Mouse (Mus musculus) cerebellum, postnatal 36 days (tissue): ENCODE measurements around the gene Gm20388.

Experiments
- DNase-seq, 2 experiments: peaks; one replicate each; pipeline ENCODE4 v3.0.0; 2021 to 2022; ENCODE audit warnings: mixed read lengths in 2 of 2

Gene Gm20388

DNA sequence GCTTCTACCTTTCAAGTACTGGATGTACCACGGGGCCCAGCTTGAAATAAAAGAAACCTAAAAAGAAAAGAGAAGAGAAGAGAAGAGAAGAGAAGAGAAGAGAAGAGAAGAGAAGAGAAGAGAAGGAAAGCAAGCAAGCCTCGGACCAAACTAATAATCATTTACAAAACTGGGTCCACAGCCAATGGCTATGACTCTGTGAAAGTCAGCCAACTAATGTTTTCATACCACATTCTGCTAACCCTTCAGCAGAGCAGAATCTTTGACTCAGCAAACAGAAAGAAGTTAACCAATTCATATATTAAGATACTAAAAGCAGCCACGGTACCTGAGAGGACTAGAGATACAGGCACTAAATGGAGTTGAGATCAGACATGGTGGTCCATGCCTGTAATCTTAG lies 3381.6 kb downstream of the Gm20388 start:
- no peak for DNase-seq

DNA sequence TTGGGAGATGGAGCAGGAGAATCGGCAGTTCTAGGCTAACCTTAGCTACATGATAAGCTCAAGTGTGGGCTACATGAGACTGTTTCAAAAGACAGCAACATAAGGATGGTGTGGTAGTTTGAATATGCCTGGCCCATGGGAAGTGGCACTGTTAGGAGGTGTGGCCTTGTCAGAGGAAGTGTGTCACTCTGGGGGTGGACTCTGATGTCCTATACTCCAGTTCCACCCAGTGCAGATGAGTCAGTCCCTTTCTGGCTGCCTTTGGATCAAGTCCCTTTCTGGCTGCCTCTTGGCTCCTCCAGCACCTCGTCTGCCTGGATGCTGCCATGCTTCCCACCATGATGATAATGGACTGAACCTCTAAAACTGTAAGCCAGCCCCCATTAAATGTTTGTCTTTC lies 3382.1 kb downstream of the Gm20388 start:
- DNase-seq = no peak

DNA sequence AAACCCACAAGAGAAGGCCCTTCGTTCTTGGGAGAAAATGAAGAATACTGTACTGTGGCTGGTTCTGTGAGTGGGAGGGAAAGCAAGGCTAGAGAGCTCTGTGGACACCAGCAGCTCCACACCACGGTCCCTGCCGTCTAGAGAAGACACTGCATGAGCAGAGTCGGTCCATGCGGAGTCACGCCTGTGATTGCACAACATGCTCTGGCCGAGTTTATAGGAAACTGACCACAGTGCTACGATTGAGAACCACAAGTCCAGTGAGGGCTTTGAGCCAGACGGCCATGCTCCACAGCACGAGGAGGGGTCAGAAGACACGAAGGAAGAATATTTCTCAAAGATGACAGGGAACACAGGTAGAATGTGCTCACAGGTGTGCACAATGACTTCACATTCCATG lies 3387.7 kb downstream of the Gm20388 start:
- DNase-seq = no peak

DNA sequence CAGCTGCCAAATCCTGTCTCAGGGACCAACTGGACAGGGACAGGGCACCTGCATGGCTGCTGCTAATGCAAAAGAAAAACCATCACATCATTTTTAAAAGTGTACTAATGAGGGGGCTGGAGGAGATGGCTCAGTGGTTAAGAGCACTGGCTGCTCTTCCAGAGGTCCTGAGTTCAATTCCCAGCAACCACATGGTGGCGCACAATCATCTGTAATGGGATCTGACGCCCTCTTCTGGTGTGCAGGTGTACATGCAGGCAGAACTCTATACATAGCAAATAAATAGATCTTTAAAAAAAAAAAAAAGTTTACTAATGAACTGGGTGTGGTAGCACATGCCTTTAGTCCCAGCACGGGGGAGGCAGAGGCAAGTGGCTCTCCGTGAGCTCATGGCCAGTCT lies 3398.1 kb downstream of the Gm20388 start:
- DNase-seq = no peak

DNA sequence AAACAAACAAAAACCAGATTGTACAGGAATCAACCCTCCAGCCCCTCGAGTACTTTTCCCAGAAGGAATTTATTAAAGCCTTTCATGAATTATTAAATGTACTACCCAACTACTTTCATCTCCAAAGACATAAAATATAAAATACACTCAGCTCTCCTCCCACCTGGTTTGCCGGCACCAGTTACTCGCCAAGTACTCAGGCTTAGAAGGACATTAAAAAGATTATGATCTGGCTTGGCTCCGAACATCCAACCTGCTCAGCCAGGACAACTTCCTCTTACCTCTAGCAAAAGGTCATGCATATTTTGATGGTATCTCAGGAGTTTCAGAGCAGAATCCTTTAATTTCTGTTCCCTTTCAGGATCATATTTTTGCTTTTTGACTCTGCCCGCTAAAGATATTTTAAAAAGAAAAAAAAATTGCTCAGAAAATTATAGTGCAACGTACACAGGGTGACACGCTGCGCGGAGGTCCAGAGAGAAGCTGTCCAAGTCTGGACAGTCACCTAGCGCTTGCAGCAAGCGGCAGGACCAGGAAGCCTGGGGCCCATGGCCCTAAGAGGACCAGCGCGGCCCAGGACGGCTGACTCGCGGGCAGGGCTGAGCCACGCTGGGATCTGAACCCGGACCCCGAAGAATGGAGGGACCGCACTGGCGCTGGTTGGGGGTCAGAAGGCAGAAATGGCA lies 3407.3 kb downstream of the Gm20388 start:
- no peak for DNase-seq

DNA sequence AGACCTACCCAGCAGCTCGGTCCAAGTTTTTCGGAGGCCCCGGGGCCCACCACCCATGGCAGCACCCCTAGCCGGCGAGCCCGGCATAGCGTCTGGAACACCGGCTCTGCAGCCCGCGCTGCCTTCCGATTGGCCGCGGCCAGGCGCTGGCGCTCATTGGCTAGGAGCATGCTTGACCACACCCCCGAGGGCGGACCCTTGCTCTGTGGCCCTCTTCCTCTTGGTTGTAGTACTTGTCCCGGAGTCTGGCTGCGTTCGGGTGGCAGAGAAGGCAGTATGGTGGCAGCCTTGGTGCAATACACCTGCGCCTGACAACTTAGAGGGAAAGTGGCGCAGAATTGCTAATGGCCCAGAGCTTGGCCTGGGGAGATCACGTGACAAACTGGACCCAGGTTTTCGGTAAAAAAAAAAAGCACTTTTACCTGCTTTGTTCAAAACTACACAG lies 3407.8 kb downstream of the Gm20388 start, which contains the start of gene Fanca:
Gene Fanca, minus strand, starts transcription at position 110 of the 445 bp plus-strand sequence.
- DNase-seq = peak; percentile 91 to 94

DNA sequence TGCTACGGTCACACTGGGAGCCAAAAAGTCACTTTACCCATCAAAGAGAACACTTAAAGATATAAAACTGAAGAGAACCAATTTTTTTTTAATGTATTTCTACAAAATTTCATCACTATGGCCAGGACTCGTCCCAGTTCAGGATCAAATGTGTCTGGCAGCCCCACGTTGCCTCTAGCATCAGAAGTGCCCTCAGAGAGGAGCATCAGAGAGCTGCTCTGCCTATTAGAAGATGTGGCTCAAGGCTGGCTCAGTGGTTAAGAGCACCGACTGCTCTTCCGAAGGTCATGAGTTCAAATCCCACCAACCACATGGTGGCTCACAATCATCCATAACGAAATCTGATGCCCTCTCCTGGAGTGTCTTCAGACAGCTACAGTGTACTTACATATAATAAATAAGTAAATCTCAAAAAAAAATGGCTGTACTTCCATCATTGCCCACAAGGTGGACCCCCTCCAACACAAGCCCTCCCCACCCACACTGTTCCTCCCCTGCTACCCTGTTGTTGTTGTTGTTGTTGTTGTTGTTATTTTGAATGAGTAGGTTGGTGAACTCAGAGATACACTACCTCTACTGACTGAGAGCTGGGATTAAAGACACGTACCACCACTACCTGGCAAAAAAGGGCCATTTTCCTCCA lies 3409.0 kb downstream of the Gm20388 start:
- DNase-seq = peak; percentile 29 to 62

DNA sequence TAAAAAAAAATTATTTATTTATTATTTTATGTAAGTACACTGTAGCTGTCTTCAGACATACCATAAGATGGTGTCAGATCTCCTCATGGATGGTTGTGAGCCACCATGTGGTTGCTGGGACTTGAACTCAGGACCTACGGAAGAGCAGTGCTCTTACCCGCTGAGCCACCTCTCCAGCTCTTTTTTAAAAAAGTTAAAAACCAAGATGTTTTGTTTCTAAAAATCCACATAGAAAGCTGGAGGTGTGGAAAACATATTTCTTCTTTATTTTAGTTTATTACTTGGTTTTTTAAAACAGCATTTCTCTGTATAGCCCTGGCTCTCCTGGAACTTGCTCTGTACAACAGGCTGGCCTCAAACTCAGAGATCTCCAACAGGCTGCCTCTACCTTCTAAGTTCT lies 3417.9 kb downstream of the Gm20388 start:
- no peak for DNase-seq

DNA sequence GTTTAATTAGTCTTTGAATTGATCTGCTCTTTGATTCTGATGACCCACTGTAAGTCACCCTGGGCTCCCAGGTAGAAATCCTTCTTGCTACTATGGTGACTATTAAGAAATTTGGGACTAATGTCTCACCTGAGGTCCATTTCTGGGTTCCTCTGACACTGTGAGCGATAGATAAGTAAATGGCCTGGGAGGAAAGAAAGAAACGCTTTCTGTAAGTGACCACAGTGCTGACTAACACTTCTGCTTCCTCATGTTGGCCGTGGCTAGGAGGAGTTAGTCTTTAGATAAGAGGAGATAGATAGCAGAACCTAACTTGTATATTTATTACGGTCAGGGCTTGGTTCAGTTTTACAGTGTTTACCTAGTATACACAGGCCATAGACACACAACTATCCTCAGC lies 3418.7 kb downstream of the Gm20388 start:
- no peak for DNase-seq

DNA sequence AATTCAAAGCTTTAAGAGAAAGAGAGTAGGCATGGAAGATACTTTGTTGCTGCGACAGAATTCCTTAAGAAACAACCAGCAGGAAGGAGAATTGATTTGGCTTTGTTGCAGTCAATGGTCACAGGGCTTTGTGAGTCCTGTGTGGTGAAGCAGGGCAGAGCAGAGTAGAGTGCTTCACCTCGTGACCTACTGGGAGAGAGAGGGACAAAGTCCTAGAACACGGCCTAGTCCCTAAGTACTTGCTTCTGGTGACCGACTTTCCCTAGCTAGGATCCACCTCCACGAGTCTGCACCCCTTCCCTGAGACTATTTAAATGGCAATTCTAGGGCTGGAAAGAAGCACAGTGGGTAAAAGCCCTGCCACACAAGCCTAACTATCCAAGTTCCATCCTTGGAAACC lies 3419.3 kb downstream of the Gm20388 start:
- no peak for DNase-seq

DNA sequence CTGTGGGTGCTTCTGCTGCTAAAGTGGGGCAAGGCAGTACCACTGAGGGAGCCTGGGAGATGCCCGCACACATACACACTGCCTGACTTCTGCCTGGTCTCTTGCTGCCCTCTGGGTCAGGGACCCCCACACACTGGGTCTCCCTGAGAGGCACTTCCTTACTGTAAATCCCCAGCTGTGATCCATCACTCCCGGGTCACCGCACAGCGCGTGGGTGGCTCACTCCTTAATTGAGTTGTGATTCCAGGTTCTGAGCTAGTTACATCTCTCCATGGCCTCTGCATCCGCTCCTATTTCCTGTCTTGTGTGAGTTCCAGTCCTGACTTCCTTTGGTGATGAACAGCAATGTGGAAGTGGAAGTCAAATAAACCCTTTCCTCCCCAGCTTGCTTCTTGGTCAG lies 3420.1 kb downstream of the Gm20388 start:
- no peak for DNase-seq

DNA sequence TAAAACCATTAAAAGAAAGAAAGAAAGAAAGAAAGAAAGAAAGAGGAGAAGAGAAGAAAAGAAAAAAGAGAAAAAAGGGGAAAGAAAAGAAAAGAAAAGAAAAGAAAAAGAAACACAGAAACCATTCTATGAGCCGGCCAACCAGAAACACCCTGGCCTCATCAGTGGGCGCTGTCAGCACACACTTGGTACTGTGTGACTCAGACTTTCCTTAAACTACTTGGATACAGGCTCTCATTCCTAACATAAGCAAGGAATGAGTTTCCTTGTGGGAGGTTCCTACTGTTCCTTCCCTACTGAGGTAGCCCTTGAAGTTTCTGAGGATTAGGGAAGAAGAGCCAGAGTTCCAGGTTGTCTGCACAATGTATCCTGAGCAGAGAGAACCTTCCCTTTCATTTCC lies 3420.7 kb downstream of the Gm20388 start:
- DNase-seq = no peak

DNA sequence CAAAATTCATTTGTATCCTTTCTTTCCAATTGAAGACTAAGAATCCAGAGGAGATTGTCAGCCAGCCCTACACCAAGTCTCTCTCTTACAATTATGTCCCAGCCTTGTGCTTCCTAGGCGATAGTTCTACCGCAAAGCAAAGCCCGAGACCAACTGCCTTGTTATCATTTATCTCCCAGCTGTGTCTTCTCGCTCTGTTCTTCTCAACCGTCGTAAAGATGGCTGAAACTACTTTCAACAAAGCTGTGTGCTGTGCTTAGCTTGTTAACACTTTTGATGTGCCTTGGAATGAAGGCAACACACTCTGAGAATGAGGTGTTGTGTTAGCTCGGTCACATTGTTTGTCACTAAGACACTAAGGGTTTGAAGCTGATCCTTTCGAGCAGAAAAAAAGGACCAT lies 3421.2 kb downstream of the Gm20388 start:
- DNase-seq = no peak

DNA sequence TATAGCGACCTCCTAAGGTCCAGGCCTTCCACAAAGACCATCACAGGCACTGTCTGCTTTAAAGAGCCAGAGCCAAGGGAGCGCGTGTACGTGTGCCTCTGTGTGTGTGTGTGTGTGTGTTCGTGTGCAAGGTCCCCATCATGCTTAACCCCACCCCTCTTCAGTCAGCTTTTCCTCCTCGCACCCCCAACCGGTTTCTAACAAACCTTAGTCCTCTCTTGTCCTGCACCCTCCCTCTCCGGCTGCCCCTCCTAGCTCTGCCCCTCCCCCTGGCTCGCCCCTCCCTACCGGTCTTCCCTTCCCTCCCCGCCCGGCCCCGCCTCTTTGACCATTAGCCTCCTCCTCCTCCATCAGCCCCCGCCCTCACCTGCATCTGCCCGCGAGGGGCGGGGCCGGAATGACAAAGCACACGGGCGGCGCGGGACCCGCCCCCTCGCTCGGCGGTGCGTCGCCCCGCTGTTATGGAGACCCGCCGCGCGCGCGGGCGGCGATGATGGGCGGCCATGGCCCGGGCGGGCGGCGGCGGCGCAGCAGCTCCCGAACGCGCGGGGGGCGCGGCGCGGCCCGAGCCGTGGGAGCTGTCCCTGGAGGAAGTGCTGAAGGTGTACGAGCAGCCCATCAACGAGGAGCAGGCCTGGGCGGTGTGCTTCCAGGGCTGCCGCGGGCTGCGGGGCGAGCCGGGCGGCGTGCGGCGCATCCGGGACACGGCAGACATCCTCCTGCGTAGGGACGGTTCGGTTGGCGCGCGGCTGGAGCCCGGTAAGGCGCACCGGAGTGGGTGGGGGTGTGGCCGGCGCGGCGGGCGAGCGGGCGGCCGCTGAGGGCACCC lies 3421.8 kb downstream of the Gm20388 start, which contains the start of gene Spire2:
Gene Spire2, plus strand, starts transcription at position 452 of the 829 bp plus-strand sequence.
- peak; percentile 70 to 85 for DNase-seq

DNA sequence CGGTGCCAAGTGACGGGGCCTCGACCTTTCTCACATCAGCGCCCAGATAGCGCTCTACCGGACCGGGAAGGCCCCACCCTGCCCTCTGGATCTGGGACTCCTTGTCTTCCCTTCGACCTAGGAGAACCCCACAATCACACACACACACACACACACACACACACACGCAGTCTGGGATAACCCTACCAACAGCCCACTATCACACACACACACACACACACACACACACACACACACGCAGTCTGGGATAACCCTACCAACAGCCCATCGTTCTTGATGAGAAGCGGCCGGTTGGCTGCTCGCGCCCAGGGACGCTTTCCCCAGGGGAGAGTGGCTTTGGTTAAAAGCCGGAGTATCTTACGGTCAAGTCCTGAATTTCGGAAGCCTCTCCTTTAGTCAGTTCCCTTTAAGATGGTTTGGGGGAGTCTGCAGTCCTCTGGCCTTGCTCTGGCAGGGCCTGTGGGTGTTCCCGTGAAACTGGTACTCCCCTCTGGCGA lies 3422.5 kb downstream of the Gm20388 start:
- no peak for DNase-seq

DNA sequence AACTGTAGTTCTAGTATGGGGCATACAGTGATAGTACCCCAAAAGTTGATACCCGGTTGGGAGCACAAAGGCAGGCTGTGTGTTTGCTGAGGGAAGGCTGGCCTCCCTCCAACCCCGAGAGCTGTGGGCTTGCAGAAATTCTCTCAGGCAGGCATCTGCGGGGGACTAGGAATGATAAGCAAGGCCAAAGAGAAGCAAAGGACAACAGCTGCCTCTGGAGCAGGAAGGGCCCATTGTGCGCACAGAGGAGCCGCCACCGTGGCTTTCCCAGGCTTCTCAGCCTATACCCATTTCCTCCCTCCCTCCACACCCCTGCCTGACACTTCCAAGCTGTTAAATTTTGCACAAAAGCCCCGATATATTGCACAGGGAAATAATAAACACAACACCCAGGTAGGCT lies 3423.2 kb downstream of the Gm20388 start:
- no peak for DNase-seq

DNA sequence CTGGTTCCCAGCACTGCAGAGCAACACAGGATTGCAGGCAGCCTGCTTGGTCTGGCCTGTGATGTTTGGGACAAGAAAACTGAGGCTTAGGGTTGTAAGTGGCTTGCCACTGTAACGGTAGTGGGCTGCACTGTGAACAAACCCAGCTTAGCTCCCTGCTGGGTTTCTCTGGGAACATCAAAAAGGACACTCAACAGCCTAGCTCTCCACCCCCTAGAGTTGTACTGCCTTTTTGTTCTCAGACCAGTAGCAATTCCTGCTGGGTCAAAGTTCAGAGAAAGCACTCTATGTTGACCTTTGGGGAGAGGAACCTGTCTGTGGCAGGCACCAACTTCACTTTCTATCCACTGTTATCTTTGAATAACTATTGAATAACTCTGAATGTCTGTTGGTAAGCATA lies 3423.8 kb downstream of the Gm20388 start:
- no peak for DNase-seq

DNA sequence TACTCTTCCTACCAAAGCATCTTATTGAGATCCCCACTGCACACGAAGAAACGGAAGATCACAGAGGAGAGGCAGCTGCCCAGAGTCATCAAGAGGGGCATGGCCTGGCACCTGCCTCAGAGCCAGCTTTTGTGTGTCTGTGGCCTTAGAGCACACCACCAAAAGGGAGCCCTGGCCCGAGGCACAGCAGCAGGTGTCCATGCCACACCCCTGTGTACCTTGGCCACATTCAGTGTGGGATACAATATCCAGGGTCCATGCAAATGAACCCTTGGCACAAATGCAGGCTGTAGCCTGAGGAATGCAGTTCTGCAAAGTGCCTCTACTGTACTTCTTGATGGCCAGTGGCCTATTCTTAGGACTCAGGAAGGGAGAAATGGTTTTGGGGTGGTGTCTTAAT lies 3426.8 kb downstream of the Gm20388 start:
- DNase-seq = no peak

DNA sequence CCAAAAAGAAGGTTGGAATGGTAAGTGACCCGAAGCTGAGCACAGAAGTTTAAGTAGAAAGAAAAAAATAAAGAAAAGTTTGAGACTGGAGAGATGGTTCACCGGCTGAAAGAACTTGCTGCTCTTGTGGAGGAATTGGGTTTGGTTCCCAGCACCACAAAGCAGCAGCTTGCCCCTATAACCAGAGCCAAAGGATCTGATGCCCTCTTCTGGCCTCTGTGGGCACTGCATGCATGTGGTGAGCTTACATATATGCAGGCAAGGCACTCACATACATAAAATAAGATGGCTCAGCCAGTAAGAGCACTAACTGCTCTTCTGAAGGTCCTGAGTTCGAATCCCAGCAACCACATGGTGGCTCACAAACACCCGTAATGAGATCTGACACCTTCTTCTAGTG lies 3429.4 kb downstream of the Gm20388 start:
- DNase-seq = no peak

DNA sequence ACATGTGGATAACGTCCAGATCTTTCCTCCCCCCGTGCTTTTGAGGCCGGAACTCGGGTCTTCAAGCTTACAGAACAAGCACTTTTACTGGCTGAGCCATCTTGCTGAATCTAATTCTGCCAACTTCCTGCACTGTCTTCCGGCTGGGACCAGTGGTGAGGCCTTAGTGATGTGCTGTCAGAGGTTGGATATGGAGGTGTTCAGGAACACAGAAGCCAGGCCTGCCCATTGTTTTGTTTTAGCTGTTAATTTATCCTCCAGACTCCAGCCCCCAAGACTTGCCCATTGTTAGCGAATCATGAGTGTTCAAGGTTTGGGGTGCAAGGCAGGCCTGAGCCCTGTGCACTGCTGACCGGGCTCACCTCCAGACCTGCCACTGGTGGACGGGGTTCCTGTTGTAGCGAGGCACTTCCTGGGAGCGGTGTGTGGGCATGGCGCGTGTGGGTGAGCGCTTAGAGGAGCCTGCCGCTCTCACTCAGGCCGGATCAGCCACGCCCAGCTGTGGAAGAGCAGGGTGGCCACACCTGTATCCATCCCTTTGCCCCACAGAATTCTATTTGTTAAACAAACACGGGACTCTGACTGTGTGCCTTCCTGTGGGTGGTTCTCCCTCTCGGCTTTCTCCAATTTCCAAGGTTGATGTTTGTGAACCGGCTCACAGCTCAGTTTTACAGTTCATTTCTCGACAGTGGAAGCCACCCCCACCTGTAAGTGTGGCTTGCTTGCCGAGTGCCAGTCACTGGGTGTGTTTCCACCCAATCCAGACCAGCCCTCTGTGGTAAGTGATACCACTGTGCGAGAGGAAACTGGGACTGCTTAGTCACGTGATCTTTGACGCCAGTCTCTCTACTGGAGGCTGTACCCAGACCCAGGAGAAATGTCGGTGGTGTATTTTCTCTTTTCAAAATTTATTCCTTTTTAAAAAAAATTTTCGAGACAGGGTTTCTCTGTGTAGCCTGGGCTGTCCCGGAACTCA lies 3430.7 kb downstream of the Gm20388 start:
- no peak for DNase-seq

DNA sequence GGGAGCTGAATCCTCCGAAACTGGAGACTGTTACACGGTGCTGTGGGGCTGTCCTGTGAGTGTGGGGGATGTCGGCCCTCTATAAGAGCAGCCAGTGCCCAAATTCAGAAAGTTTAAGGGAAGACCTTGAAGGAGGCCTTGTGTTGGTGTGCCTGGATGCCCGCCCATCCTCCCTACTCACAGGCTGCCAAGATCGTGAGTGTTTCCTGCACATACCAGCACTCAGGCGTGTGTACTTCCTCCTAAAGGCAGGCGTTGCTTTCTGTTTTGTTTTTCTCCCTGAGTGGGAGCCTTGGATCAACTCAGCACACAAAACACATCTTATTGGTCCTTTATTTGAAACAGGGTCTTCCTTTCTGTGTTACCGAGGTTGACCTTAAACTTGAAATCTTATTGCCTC lies 3431.6 kb downstream of the Gm20388 start:
- no peak for DNase-seq

DNA sequence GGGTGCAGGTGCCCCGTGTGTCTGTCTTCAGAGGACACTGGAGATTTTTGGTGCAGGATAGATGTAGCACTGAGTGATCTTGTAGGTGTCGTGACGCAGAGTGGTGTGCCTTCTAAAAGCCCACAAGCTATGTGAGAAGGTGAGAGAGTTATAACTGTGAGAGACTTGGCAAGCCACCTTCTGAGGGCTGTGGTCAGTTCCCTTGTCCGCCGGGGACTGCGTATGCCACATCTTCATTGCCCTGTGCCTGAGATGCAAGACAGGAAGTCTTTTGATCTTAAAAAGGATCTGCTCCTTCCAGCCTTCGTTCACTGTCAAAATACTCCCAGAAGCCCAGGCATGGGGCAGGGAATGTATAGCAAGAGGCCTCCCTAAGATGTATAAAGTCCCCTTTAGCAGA lies 3432.3 kb downstream of the Gm20388 start:
- DNase-seq = no peak
